ENCODE assay signal across 16 mouse cellular contexts in genomic region chr11:33864245-33864644, GRCm38 (mm10).
DNase-seq lines count a peak whose midpoint lies in the region; TF ChIP-seq lines count a peak whose summit lies in the region.
"Had no signal": no experiment of that assay in that cellular context is flagged by ENCODE, and none has a peak within 500 bp of the region (broad histone marks: within the 10 kb centered on the region; RNA-seq: fewer than 3 reads in every experiment).

No protein-coding gene starts in this region.

- peak; percentile 83 for DNase-seq in heart, adult 11 months
- DNase-seq in heart, adult 2 months = no peak
- peak; percentile 74 for DNase-seq in heart, embryonic 10.5 days (ENCODE audit: low spot score)
- DNase-seq in heart, adult 8-10 months (ENCODE audit: low spot score) = no peak
- DNase-seq: adrenal gland, adult 2 months; adrenal gland, adult 8-10 months; adrenal gland, postnatal 10 days; adrenal gland, postnatal 14 days; adrenal gland, postnatal 25 days; adrenal gland, postnatal 36 days; B cell, adult 2 months; cerebellum, adult 11 months; cerebellum, adult 11-12 months; cerebellum, adult 18-20 months had no signal

- H3K27ac ChIP-seq in heart, adult 2 months = no peak overlapping the region
- no peak overlapping the region for H3K27ac ChIP-seq in heart, embryonic 10.5 days

- H3K9ac ChIP-seq in heart, adult 2 months (ENCODE audit: low read depth, low read length) = no peak overlapping the region

- WGBS in heart, adult 2 months = 95% methylated on average over 4 of the region's 4 CpGs
- 90% methylated on average over 4 of the region's 4 CpGs for WGBS in heart, embryonic 10.5 days

- H3K9me3 ChIP-seq in heart, embryonic 10.5 days = no peaks in the 10 kb centered on the region

- TF ChIP-seq EP300 in heart, adult 2 months (IDR thresholded peaks at IDR 0.05; ENCODE audit: insufficient read depth, low read depth, low read length) = no peak

- peaks cover 1% of the 10 kb centered on the region; the same call in 1 of the 2 replicates for H3K27me3 ChIP-seq in heart, adult 2 months (ENCODE audit: control insufficient read depth, insufficient read depth, low read length)
- H3K27me3 ChIP-seq in heart, embryonic 10.5 days (ENCODE audit: insufficient read depth, poor library complexity, severe bottlenecking) = no peaks in the 10 kb centered on the region; the same call in 1 of the 2 replicates
- H3K27me3 ChIP-seq: Patski had no signal

- no peak for TF ChIP-seq CTCF in heart, adult 2 months (IDR thresholded peaks at IDR 0.05)

- peaks cover 1% of the 10 kb centered on the region for H3K4me1 ChIP-seq in heart, adult 2 months (ENCODE audit: control insufficient read depth, insufficient read depth, low read length)
- peaks cover 7% of the 10 kb centered on the region; the same call in 1 of the 2 replicates for H3K4me1 ChIP-seq in heart, embryonic 10.5 days

- TF ChIP-seq POLR2A in heart, adult 2 months (IDR thresholded peaks at IDR 0.05; ENCODE audit: insufficient read depth, low read depth, low read length) = no peak

- intact Hi-C loops in heart, adult 2 months (cut with DNase I) = no loop called here

- H3K79me2 ChIP-seq in heart, adult 2 months (replicated peaks; ENCODE audit: control insufficient read depth, insufficient read depth, low read length) = no peaks in the 10 kb centered on the region

- H3K36me3 ChIP-seq in heart, adult 2 months (ENCODE audit: control insufficient read depth, insufficient read depth, low read length) = no peaks in the 10 kb centered on the region
- no peaks in the 10 kb centered on the region for H3K36me3 ChIP-seq in heart, embryonic 10.5 days
- H3K36me3 ChIP-seq: G1E had no signal

- no peak overlapping the region for H3K4me3 ChIP-seq in heart, adult 2 months
- H3K4me3 ChIP-seq in heart, embryonic 10.5 days = no peak overlapping the region

Comparison
In these comparisons a context has a peak if more than half of its experiments do, and no peak if none do; other contexts are left out.
1. DNase-seq: peak in heart, adult 11 months (single experiment) and heart, embryonic 10.5 days (single experiment); none in heart, adult 2 months (0 of 2) and heart, adult 8-10 months (single experiment).